Mouse (Mus musculus): Measurements from ENCODE around the gene Fgfr2. TPM values are rescaled to one million over a fixed set of nuclear protein-coding genes. Genes with fewer than 3 reads are reported as not detected.

Gene Fgfr2
- polyA plus RNA-seq, 1 experiment from 2014 or later = 92.0 TPM

GRCm38 (mm10) chr7:132816528-132816927 is 306.6 kb downstream of the Fgfr2 start:
- DNase-seq (ENCODE audit: low spot score, missing footprints) = no peak
- Histone ChIP-seq H3K36me3 (ENCODE audit: control insufficient read depth, insufficient read depth, low read length) (no peaks in the 10 kb centered on the region), H3K4me2 (no peak overlapping the region), H3K27ac (ENCODE audit: low read depth, low read length) (no peak overlapping the region), H3K9me3 (ENCODE audit: control insufficient read depth, low read length) (no peaks in the 10 kb centered on the region), H3K27me3 (ENCODE audit: control insufficient read depth, insufficient read depth, low read length) (no peaks in the 10 kb centered on the region), H3K4me1 (ENCODE audit: control insufficient read depth, insufficient read depth, low read length) (peaks cover 22% of the 10 kb centered on the region), H3K4me3 (ENCODE audit: low read depth, low read length) (no peak overlapping the region), H3K9ac (ENCODE audit: low read length) (no peak overlapping the region)
- no peak for ATAC-seq (ENCODE audit: low FRiP score)
- 49% methylated on average over 2 of the region's 2 CpGs for WGBS

GRCm38 (mm10) chr7:132815081-132815480 is 308.1 kb downstream of the Fgfr2 start:
- Histone ChIP-seq H3K9me3 (ENCODE audit: control insufficient read depth, low read length) (no peaks in the 10 kb centered on the region), H3K27ac (ENCODE audit: low read depth, low read length) (no peak overlapping the region), H3K36me3 (ENCODE audit: control insufficient read depth, insufficient read depth, low read length) (no peaks in the 10 kb centered on the region), H3K4me1 (ENCODE audit: control insufficient read depth, insufficient read depth, low read length) (peaks cover 32% of the 10 kb centered on the region), H3K27me3 (ENCODE audit: control insufficient read depth, insufficient read depth, low read length) (no peaks in the 10 kb centered on the region), H3K9ac (ENCODE audit: low read length) (no peak overlapping the region), H3K4me3 (ENCODE audit: low read depth, low read length) (no peak overlapping the region), H3K4me2 (no peak overlapping the region)
- DNase-seq (ENCODE audit: low spot score, missing footprints) (no peak), ATAC-seq (ENCODE audit: low FRiP score) (no peak)
- WGBS = 75% methylated on average over 5 of the region's 5 CpGs

DNA sequence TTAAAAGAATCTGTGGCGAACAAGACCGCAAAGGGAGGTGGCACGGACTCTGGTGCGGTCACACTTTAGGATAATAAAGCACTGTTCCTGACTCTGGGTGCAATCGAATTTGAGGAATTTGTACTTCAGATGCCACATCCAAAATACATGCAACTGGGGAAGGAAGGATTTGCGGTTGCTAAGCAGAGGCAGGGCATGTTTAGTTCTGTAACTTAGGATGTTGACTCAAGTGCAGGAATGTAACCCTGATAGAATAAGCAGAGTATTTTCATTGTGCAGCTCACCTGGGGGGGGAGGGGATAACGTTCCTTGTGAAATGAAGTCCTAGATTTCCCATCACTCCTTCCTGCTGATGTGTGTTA is 309.1 kb downstream of the Fgfr2 start:
- H3K4me1 ChIP-seq (ENCODE audit: control insufficient read depth, insufficient read depth, low read length) = peaks cover 42% of the 10 kb centered on the region

GRCm38 (mm10) chr7:132813416-132814088 is 309.6 kb downstream of the Fgfr2 start, which contains the start of gene Fam53b:
Gene Fam53b, minus strand, starts transcription at chr7:132813886.
- no peaks in the 10 kb centered on the region for H3K36me3 ChIP-seq (ENCODE audit: control insufficient read depth, insufficient read depth, low read length)
- H3K9me3 ChIP-seq (ENCODE audit: control insufficient read depth, low read length) = no peaks in the 10 kb centered on the region
- H3K4me2 ChIP-seq = peak within 1 kb of the TSS; percentile 91
- peak; percentile 97 for DNase-seq (ENCODE audit: low spot score, missing footprints)
- H3K9ac ChIP-seq (ENCODE audit: low read length) = peak within 1 kb of the TSS; percentile 73
- H3K27ac ChIP-seq (ENCODE audit: low read depth, low read length) = peak within 1 kb of the TSS; percentile 78
- no peaks in the 10 kb centered on the region for H3K27me3 ChIP-seq (ENCODE audit: control insufficient read depth, insufficient read depth, low read length)
- WGBS = under 1% methylated on average over 83 of the region's 85 CpGs
- peaks cover 47% of the 10 kb centered on the region for H3K4me1 ChIP-seq (ENCODE audit: control insufficient read depth, insufficient read depth, low read length)
- peak within 1 kb of the TSS; percentile 66 for H3K4me3 ChIP-seq (ENCODE audit: low read depth, low read length)
- peak; percentile 69 for ATAC-seq (ENCODE audit: low FRiP score)

More for the DNA sequence above, 309.1 kb downstream of the Fgfr2 start:
- DNase-seq (ENCODE audit: low spot score, missing footprints) (no peak), ATAC-seq (ENCODE audit: low FRiP score) (no peak)
- Histone ChIP-seq H3K4me2 (peak overlapping the region; percentile 91), H3K27me3 (ENCODE audit: control insufficient read depth, insufficient read depth, low read length) (no peaks in the 10 kb centered on the region), H3K36me3 (ENCODE audit: control insufficient read depth, insufficient read depth, low read length) (no peaks in the 10 kb centered on the region), H3K27ac (ENCODE audit: low read depth, low read length) (no peak overlapping the region), H3K9me3 (ENCODE audit: control insufficient read depth, low read length) (no peaks in the 10 kb centered on the region), H3K4me3 (ENCODE audit: low read depth, low read length) (peak overlapping the region; percentile 66), H3K9ac (ENCODE audit: low read length) (peak overlapping the region; percentile 73)
- under 1% methylated on average over 7 of the region's 7 CpGs for WGBS

DNA sequence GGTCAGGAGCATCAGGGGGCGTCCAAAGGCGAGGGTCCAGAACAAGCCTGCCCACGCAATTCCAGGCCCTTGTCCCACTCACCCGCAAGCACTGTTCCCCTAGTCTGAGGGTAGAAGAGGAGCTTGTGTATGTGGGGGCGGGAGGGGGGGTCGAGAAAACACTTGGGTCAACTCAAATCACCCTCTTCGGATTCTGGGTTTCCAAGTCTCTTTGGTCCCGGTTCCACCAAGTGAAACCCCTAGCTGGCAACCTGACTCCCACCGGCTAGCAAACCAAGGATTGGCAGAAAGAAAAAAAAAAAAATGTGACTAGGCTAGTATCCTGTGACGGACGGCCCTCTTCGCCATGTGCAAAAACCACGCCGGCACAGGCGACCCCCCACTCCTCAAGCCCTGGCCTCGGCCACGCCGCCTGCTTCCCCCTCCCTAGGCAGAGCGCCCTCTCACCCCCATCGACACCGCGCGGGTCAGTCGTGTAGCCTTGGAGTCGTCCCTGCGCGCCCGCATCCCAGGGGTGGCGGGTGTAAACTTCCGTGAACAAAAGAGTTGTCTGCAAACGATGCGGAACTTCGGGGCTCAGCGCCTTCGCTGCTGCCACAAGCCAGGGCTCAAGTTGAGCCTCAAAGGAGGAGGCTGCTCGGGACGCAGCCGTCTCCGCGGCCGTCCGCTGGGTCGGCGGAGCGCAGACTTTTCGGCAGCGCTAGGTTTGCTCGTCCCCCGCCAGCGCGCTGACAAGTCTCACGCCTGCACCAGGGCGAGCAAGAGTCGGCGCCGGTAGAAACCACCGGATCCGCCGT is 310.3 kb downstream of the Fgfr2 start:
- H3K4me1 ChIP-seq (ENCODE audit: control insufficient read depth, insufficient read depth, low read length) = peaks cover 54% of the 10 kb centered on the region
- DNase-seq (ENCODE audit: low spot score, missing footprints) (peak; percentile 97), ATAC-seq (ENCODE audit: low FRiP score) (peak; percentile 42)
- H3K27me3 ChIP-seq (ENCODE audit: control insufficient read depth, insufficient read depth, low read length) = no peaks in the 10 kb centered on the region
- H3K4me3 ChIP-seq (ENCODE audit: low read depth, low read length) = peak overlapping the region; percentile 66
- H3K36me3 ChIP-seq (ENCODE audit: control insufficient read depth, insufficient read depth, low read length) = no peaks in the 10 kb centered on the region
- H3K27ac ChIP-seq (ENCODE audit: low read depth, low read length) = peak overlapping the region; percentile 78
- peak overlapping the region; percentile 73 for H3K9ac ChIP-seq (ENCODE audit: low read length)
- WGBS = under 1% methylated on average over 59 of the region's 59 CpGs
- H3K9me3 ChIP-seq (ENCODE audit: control insufficient read depth, low read length) = no peaks in the 10 kb centered on the region
- peak overlapping the region; percentile 91 for H3K4me2 ChIP-seq

- Histone ChIP-seq H3K36me3 (ENCODE audit: control insufficient read depth, insufficient read depth, low read length) (no peaks in the 10 kb centered on the region), H3K4me2 (peak overlapping the region; percentile 91), H3K9ac (ENCODE audit: low read length) (peak overlapping the region; percentile 73), H3K27ac (ENCODE audit: low read depth, low read length) (peak overlapping the region; percentile 78; the same call in 1 of the 2 replicates), H3K4me1 (ENCODE audit: control insufficient read depth, insufficient read depth, low read length) (peaks cover 63% of the 10 kb centered on the region), H3K9me3 (ENCODE audit: control insufficient read depth, low read length) (no peaks in the 10 kb centered on the region), H3K27me3 (ENCODE audit: control insufficient read depth, insufficient read depth, low read length) (no peaks in the 10 kb centered on the region), H3K4me3 (ENCODE audit: low read depth, low read length) (peak overlapping the region; percentile 66)
- no peak for ATAC-seq (ENCODE audit: low FRiP score)
- 17% methylated on average over 23 of the region's 23 CpGs for WGBS
- DNase-seq (ENCODE audit: low spot score, missing footprints) = peak; percentile 95
Observed at GRCm38 (mm10) chr7:132811716-132812618, 311.2 kb downstream of the Fgfr2 start.

DNA sequence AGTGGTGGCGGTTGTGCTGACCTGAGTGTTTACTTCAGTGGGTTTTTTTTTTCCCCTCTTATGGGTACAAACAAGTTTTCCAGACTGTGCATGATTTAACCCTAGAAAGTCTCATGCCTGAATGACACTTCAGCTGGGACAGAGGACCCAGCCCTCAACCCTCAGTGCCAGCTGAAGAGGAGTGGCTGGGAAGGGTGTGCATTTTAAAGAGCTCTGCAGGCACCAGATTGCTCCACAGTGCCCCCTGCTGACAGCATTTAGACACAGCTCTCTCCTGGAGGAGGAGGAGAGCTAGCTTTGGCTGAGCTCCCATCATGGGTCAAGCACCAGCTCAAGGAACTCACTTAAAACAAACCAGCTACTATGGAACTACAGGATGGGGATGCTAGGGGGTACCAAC is 312.3 kb downstream of the Fgfr2 start:
- DNase-seq (ENCODE audit: low spot score, missing footprints) (peak; percentile 98), ATAC-seq (ENCODE audit: low FRiP score) (peak; percentile 8; the same call in 1 of the 2 replicates)
- 66% methylated on average over 1 of the region's 1 CpGs for WGBS
- Histone ChIP-seq H3K27ac (ENCODE audit: low read depth, low read length) (no peak overlapping the region), H3K4me2 (peak overlapping the region; percentile 19; the same call in 1 of the 2 replicates), H3K36me3 (ENCODE audit: control insufficient read depth, insufficient read depth, low read length) (no peaks in the 10 kb centered on the region), H3K4me3 (ENCODE audit: low read depth, low read length) (no peak overlapping the region), H3K4me1 (ENCODE audit: control insufficient read depth, insufficient read depth, low read length) (peaks cover 71% of the 10 kb centered on the region), H3K27me3 (ENCODE audit: control insufficient read depth, insufficient read depth, low read length) (no peaks in the 10 kb centered on the region), H3K9ac (ENCODE audit: low read length) (no peak overlapping the region), H3K9me3 (ENCODE audit: control insufficient read depth, low read length) (no peaks in the 10 kb centered on the region)

GRCm38 (mm10) chr7:132810368-132810767 is 312.8 kb downstream of the Fgfr2 start:
- Histone ChIP-seq H3K27ac (ENCODE audit: low read depth, low read length) (peak overlapping the region; percentile 1; the same call in 1 of the 2 replicates), H3K9ac (ENCODE audit: low read length) (no peak overlapping the region)
- ATAC-seq (ENCODE audit: low FRiP score) = no peak

More at GRCm38 (mm10) chr7:132810368-132810767, 312.8 kb downstream of the Fgfr2 start:
- Histone ChIP-seq H3K27me3 (ENCODE audit: control insufficient read depth, insufficient read depth, low read length) (no peaks in the 10 kb centered on the region), H3K9me3 (ENCODE audit: control insufficient read depth, low read length) (no peaks in the 10 kb centered on the region), H3K36me3 (ENCODE audit: control insufficient read depth, insufficient read depth, low read length) (no peaks in the 10 kb centered on the region), H3K4me2 (peak overlapping the region; percentile 19; the same call in 1 of the 2 replicates), H3K4me3 (ENCODE audit: low read depth, low read length) (no peak overlapping the region), H3K4me1 (ENCODE audit: control insufficient read depth, insufficient read depth, low read length) (peaks cover 67% of the 10 kb centered on the region)
- peak; percentile 95 for DNase-seq (ENCODE audit: low spot score, missing footprints)
- WGBS = 13% methylated on average over 6 of the region's 6 CpGs
